Mouse (Mus musculus) liver, embryonic 14.5 days (tissue): ENCODE data around the gene Ankrd11.

Experiments
- CTCF ChIP-seq: IDR thresholded peaks from 2 replicates; pipeline ENCODE4 v1.5.1; 2016; ENCODE audit warnings: antibody characterized with exemption, low read depth, control low read depth
- EP300 ChIP-seq: IDR thresholded peaks from 2 replicates; pipeline ENCODE4 v1.6.1; 2016; ENCODE audit warnings: antibody characterized with exemption, low read depth

GRCm38 (mm10) chr8:122893451-122893850, 148.6 kb downstream of the Ankrd11 start:
- TF ChIP-seq CTCF (no peak), EP300 (no peak)
